Mouse (Mus musculus): ENCODE results near the gene Nacc2. TPM values are rescaled to one million over a fixed set of nuclear protein-coding genes. Genes with fewer than 3 reads are reported as not detected.

Nacc2 gene
- polyA plus RNA-seq (2015; fragmentation: Nextera tagmentation; extraction: Ambion mirVana): 10.3 and 11.2 TPM in 2 replicates

DNA sequence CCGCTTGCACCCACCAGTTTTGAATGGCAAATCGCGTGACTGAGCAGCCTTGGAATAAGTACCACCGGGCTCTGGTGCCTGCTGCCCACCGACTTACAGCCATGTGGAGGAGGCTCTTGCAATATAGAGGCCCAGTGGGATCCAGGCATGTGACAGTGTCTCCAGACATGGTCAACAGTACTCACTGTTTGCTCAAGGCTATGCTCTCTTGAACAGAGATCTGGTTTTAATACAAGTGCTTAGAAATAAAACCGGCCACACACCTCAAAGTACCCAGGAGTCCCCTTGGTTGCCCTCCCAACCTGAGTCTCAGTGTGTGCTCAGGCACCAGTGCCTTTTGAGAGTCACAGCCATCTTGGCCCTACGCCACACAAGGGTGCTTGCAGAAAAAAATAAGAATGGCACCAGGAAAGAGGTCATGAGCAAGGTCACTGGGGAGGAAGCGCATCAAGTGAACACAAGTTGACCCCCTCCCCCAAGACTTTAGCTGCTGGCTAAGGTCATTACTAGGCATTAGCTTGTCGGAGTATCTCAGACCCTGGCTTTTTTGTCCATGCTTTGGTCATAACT, at the start of gene Nacc2:
Nacc2 (minus strand) TSS at position 142 of the 570 bp plus-strand sequence.
- 0 out of 2 replicates have a peak within 1 kb of the TSS, but pooled peaks have one; percentile 27 for H3K27ac ChIP-seq
- ATAC-seq (ENCODE audit: borderline replicate concordance, extremely low read depth, low FRiP score, low TSS enrichment): no peak

DNA sequence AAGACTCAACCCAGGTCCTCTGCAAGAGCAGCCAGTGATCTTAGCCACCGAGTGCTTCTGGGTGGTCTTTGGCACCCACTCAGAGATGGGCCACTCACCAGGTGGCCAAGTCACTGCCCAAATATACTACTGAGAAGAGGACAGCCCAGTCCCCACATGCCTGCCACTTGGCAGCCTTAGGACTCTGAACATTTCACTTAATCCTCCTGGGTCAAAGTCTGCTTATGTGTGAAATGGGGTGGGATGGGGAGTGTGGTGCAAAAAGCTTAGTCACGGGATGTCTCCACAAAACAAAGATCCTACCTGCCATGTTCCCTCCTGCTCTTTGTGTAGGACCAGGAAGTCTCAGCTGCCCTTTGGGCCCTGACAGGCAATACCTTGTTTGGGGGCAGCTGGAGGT, 49.1 kb upstream of the Nacc2 start:
- Histone ChIP-seq H3K36me3 (no peaks in the 10 kb centered on the region), H3K27me3 (no peaks in the 10 kb centered on the region; the same call in 1 of the 2 replicates), H3K27ac (no peak overlapping the region), H3K9me3 (no peaks in the 10 kb centered on the region), H3K9ac (no peak overlapping the region), H3K4me2 (no peak overlapping the region), H3K4me3 (no peak overlapping the region), H3K4me1 (no peaks in the 10 kb centered on the region; the same call in 1 of the 2 replicates)
- ATAC-seq (ENCODE audit: borderline replicate concordance, extremely low read depth, low FRiP score, low TSS enrichment): no peak
- WGBS: 58% methylated on average over 2 of the region's 2 CpGs

More for the DNA sequence above, at the start of gene Nacc2:
- Histone ChIP-seq H3K4me2 (peak within 1 kb of the TSS; percentile 98), H3K27me3 (peaks cover 20% of the 10 kb centered on the region), H3K4me1 (peaks cover 29% of the 10 kb centered on the region), H3K4me3 (peak within 1 kb of the TSS; percentile 57), H3K9me3 (no peaks in the 10 kb centered on the region), H3K36me3 (no peaks in the 10 kb centered on the region), H3K9ac (peak within 1 kb of the TSS; percentile 53)
- 27% methylated on average over 9 of the region's 9 CpGs for WGBS

DNA sequence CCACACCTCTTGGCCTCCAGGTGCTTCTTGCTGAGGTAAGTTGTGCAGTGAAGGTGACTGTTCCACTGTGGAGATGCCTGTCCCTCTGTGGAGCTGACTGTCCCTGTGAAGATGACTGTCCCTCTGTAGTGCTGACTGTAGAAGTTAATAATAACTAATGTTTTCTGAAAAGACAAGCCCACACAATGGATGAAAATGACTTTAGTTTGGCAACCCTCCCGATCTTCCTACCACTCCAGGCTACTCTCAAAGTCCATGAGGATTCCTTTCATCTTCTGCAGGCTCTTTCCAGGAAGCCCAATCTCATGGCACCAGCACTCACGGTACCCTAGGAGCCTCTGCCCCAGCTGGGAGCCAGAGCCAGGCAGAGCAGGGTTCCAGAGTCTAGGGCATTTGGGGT, 47.4 kb upstream of the Nacc2 start:
- Histone ChIP-seq H3K27me3 (no peaks in the 10 kb centered on the region), H3K27ac (no peak overlapping the region), H3K9me3 (no peaks in the 10 kb centered on the region), H3K36me3 (no peaks in the 10 kb centered on the region), H3K4me2 (no peak overlapping the region), H3K4me3 (no peak overlapping the region), H3K9ac (no peak overlapping the region), H3K4me1 (no peaks in the 10 kb centered on the region)
- 43% methylated on average over 2 of the region's 2 CpGs for WGBS
- ATAC-seq (ENCODE audit: borderline replicate concordance, extremely low read depth, low FRiP score, low TSS enrichment): no peak

DNA sequence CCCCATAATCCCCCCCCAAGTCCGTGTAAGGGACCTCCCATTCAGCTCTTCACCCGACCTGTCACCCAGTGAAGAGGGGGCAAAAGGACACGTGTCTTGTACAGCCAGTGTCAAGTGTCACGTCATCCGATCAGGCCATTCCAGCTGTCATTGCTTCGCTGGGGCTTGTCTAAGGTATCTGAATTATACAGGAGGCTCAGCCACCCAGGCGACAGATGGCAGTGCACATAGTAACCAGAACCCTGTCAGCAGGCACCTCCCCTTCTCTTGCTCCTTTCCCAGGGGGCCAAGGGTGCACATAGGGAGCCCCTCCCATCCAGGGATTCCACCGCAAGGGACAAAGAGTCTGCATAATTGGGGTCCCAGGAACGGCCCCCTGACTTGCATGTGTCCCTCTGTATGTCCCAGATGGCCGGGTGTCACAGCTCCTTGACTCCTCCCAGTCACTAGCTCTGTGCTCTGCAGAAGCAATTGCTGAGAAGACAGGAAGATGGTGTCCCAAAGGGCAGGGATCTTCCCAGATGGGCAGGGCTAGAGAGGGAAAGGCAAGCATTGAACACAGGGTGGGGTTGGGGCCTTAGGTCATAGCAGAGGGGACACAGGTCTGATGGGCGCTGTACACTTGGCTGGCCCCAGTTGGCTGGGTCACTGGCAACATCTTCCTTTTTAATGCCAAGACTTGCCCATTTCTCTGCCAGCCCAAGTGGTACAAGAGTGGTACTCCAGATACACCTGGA, 46.0 kb upstream of the Nacc2 start:
- no peak for ATAC-seq (ENCODE audit: borderline replicate concordance, extremely low read depth, low FRiP score, low TSS enrichment)
- Histone ChIP-seq H3K4me1 (no peaks in the 10 kb centered on the region), H3K4me3 (no peak overlapping the region), H3K9me3 (no peaks in the 10 kb centered on the region), H3K27me3 (no peaks in the 10 kb centered on the region), H3K4me2 (no peak overlapping the region), H3K27ac (no peak overlapping the region), H3K9ac (no peak overlapping the region), H3K36me3 (no peaks in the 10 kb centered on the region)
- 20% methylated on average over 11 of the region's 11 CpGs for WGBS

DNA sequence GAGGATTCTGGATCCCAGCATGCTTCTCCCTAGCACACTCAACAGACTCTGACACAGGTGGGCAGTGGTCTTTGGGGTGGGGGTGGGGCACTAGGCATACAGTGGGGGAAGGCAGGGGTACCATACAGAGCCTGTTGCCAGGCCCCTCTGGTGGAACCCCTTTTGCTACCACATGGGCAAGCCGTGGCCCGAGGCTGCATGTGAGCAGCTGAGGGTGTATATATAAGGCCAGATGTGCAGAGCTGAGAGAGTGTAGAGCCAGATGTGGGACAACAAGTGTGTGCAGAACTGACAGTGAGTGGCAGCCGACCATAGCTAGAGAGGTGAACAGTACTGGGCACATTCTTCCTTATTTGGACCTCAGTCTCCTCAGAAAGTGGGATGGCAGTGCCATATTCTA, 43.9 kb upstream of the Nacc2 start:
- no peaks in the 10 kb centered on the region for H3K36me3 ChIP-seq
- H3K9me3 ChIP-seq: no peaks in the 10 kb centered on the region
- no peak for ATAC-seq (ENCODE audit: borderline replicate concordance, extremely low read depth, low FRiP score, low TSS enrichment)
- WGBS: 48% methylated on average over 3 of the region's 3 CpGs
- no peaks in the 10 kb centered on the region for H3K27me3 ChIP-seq
- no peak overlapping the region for H3K4me3 ChIP-seq
- no peak overlapping the region for H3K27ac ChIP-seq
- H3K4me2 ChIP-seq: no peak overlapping the region
- H3K9ac ChIP-seq: no peak overlapping the region
- H3K4me1 ChIP-seq: no peaks in the 10 kb centered on the region

DNA sequence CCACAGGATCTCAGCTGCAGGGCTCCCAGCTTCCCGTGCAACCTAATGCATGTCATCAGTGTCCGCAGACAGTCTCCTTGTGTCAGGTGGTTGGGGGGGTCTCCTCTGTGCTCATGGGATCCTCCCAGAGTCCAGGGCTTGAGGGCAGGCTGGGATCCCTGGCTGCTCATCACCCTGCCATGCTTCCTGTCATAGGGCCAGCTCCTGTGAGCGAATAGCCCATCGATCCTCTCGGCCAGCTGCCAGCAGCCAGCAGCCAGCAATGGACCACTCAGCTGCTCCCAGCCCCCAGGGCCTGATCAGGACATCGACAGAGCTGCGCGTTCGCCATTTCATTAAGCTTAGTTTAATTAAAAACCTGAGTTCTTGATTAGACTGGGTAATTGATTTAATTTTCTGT, 35.0 kb upstream of the Nacc2 start:
- Histone ChIP-seq H3K27ac (no peak overlapping the region), H3K4me2 (no peak overlapping the region), H3K36me3 (no peaks in the 10 kb centered on the region), H3K27me3 (no peaks in the 10 kb centered on the region), H3K4me3 (no peak overlapping the region), H3K4me1 (no peaks in the 10 kb centered on the region), H3K9ac (no peak overlapping the region), H3K9me3 (no peaks in the 10 kb centered on the region)
- 80% methylated on average over 9 of the region's 9 CpGs for WGBS
- no peak for ATAC-seq (ENCODE audit: borderline replicate concordance, extremely low read depth, low FRiP score, low TSS enrichment)

DNA sequence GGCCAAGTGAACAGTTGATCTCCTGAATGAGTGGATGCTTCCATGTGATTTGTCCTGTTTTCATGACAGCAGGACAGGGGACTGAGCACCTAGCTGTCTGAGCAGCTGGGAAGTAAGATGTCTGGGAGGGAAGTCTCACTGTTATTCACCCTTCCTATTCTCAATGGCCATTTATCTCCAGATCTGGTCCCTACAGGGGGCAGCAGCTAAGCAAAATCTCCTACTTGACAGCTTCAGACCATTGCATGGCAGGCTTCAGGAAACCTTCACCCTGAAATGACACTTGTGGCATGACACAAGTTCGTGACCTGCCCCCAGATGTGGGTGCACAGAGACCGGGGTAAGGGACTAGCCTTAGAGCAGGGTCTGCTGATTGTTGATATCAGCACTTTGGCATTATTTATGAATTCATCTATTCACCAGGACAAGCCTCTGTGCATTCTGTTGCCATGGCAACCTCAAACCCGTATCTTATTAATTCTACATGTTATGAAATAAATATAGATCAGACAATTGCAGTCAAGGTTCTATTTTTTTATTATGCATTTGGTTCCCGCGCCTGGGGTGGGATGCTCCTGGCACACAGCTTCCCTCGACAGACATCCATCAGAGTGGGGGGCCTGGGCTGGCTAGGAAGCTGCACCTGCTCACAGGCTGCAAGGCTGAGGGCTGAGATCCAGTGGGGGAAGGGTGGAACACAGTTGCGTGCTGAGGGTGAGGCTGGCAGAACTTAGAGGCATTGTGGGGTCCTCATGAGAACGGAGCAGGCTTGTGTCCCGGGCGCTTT, 33.4 kb upstream of the Nacc2 start:
- no peak for ATAC-seq (ENCODE audit: borderline replicate concordance, extremely low read depth, low FRiP score, low TSS enrichment)

DNA sequence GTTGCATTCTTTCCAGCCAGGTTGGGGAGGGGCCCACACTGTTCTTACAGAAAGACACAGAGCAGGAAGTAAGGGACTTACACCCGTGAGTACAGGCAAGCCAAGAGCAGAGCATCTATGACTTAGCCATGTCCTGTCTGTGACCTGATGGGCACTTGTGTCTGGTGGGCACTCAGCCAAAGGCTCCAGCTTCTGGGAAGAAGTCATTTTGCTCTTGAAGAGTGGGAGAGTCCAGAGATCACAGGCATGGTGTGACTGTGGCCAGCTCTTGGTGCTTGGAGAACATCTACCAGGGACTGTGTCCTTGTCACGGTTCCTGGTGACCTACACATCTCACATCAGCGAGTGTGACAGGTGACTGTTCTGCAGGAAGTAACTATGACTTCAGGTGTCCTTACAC, 32.7 kb upstream of the Nacc2 start:
- H3K36me3 ChIP-seq: no peaks in the 10 kb centered on the region
- H3K4me1 ChIP-seq: no peaks in the 10 kb centered on the region
- H3K9me3 ChIP-seq: no peaks in the 10 kb centered on the region
- 48% methylated on average over 3 of the region's 3 CpGs for WGBS
- no peak overlapping the region for H3K9ac ChIP-seq
- no peak overlapping the region for H3K4me3 ChIP-seq
- no peaks in the 10 kb centered on the region for H3K27me3 ChIP-seq
- no peak for ATAC-seq (ENCODE audit: borderline replicate concordance, extremely low read depth, low FRiP score, low TSS enrichment)
- no peak overlapping the region for H3K4me2 ChIP-seq
- H3K27ac ChIP-seq: no peak overlapping the region

More for the DNA sequence above, 33.4 kb upstream of the Nacc2 start:
- Histone ChIP-seq H3K36me3 (no peaks in the 10 kb centered on the region), H3K4me2 (no peak overlapping the region), H3K27ac (no peak overlapping the region), H3K27me3 (no peaks in the 10 kb centered on the region), H3K9me3 (no peaks in the 10 kb centered on the region), H3K4me3 (no peak overlapping the region), H3K4me1 (no peaks in the 10 kb centered on the region), H3K9ac (no peak overlapping the region)
- WGBS: 64% methylated on average over 10 of the region's 10 CpGs

DNA sequence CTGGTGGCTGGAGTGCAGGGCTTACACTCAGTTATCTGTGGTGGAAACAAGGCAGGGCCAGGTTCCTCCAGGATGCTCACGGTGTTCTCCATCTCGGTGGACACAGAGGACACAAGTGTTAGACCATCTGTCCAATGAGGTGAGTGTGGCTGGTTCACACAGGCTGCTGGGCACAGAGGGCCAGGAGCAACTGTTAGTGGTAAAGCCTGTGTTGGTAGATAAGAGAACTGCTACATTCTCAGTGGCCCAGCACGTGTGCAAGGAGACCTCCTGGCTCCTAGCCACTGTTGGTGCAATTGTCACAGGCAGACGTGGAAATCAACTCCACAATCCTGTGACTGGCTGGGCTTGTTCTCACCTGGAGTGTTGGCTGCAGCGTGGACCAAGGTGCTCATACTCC, 31.6 kb upstream of the Nacc2 start:
- WGBS: 54% methylated on average over 5 of the region's 5 CpGs
- no peaks in the 10 kb centered on the region for H3K36me3 ChIP-seq

DNA sequence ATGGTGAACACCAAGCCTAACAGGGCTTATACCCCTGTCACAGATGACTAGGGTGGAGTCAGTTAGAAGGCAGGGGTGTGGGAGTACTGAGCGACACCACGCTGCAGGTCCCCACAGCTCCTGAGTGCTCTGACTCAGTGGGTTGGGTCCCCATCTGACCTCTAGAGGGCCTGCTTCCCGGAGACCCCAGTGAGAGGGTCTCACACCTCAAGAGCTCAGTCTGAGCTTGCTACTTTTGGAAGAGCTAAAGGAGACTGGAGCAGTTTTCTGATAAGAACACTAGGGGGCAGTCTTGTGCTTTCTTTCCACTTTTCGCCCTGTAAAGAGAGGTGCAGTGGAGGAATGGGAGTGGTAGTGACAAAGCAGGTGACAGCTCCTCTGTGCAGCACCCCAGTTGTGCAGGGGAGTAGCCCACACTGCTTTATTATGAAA, 30.9 kb upstream of the Nacc2 start:
- no peak overlapping the region for H3K27ac ChIP-seq
- no peaks in the 10 kb centered on the region for H3K4me1 ChIP-seq
- no peak overlapping the region for H3K4me3 ChIP-seq
- no peak overlapping the region for H3K9ac ChIP-seq
- H3K9me3 ChIP-seq: no peaks in the 10 kb centered on the region
- H3K27me3 ChIP-seq: no peaks in the 10 kb centered on the region
- no peak overlapping the region for H3K4me2 ChIP-seq
- no peaks in the 10 kb centered on the region for H3K36me3 ChIP-seq
- 4% methylated on average over 4 of the region's 4 CpGs for WGBS
- peak; percentile 72 for ATAC-seq (ENCODE audit: borderline replicate concordance, extremely low read depth, low FRiP score, low TSS enrichment)

More for the DNA sequence above, 31.6 kb upstream of the Nacc2 start:
- Histone ChIP-seq H3K27me3 (no peaks in the 10 kb centered on the region), H3K27ac (no peak overlapping the region), H3K4me3 (no peak overlapping the region), H3K4me1 (no peaks in the 10 kb centered on the region), H3K9ac (no peak overlapping the region), H3K4me2 (no peak overlapping the region), H3K9me3 (no peaks in the 10 kb centered on the region)
- ATAC-seq (ENCODE audit: borderline replicate concordance, extremely low read depth, low FRiP score, low TSS enrichment): no peak

DNA sequence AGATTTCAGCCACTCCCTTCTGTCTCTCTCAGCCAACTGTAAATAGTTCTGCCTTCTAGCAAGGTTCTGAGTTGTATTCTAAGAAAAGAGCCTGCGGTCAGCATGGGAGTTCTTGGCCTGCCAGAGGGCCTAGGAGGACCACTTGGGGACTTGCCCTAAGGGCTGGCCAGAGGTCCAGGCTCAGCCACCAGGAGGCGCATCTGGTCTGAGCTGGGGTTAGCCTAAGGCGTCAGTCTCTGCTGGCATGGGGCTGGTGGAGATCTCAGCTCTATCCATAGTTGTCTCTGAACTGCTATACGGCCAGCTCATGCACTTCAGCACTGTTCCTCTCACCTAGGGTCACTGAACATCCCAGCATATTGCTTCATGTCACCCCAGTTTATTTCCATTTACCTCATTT, 30.3 kb upstream of the Nacc2 start:
- ATAC-seq (ENCODE audit: borderline replicate concordance, extremely low read depth, low FRiP score, low TSS enrichment): no peak
- Histone ChIP-seq H3K36me3 (no peaks in the 10 kb centered on the region), H3K9me3 (no peaks in the 10 kb centered on the region), H3K27ac (no peak overlapping the region), H3K27me3 (no peaks in the 10 kb centered on the region), H3K4me1 (no peaks in the 10 kb centered on the region), H3K4me2 (no peak overlapping the region), H3K9ac (no peak overlapping the region), H3K4me3 (no peak overlapping the region)
- 29% methylated on average over 4 of the region's 4 CpGs for WGBS
